Mouse (Mus musculus) erythroblast, embryonic 14.5 days (primary cell): ENCODE data around the gene Gng4.

Experiments
- GATA1 ChIP-seq: IDR thresholded peaks from 2 replicates; pipeline ENCODE4 v1.6.1; 2012; ENCODE audit warnings: low read length, inconsistent platforms, mixed read lengths
- TAL1 ChIP-seq: IDR thresholded peaks from 3 replicates; pipeline ENCODE4 v1.6.1; 2012; ENCODE audit warnings: low read length, inconsistent platforms, mixed read lengths

DNA sequence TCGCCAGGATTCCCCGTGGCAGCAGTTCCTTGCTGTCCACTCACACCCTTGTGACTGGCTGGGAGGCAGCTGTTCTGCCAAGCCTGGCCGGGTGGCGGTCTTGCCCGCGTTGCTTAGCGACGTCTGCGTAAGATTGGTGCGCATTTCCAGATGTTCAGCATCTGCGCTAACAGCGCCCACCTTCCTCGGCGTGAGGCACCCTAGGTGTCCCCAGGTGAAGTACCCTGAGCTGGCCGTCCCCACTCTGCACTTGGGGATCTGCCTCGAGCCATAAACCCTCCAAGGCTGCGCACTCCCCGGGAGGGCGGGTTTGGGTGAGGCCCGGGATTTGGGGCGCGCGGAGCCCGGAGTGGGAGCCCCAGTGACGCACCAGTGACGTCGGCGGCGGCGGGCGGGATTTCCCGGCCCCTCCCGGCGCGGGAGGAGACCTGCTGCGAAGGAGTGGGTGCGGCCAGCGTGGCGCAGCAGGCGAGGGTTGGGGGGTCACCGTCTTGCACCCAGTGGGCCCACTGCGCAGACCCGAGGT lies at the start of gene Gng4:
- no peak for TF ChIP-seq GATA1
- no peak for TF ChIP-seq TAL1
